Mouse (Mus musculus): ENCODE measurements around the gene Myh15. TPM values are rescaled to one million over a fixed set of nuclear protein-coding genes. Genes with fewer than 3 reads are reported as not detected.

Gene Myh15
- total RNA-seq, 1 experiment: 0.04 TPM

- in situ Hi-C loops (cut with MboI; ENCODE audit: low sequenced_read_pairs in 2 of 2, unreplicated experiment in 2 of 2): no loop called here
- DNase-seq (ENCODE audit: low read depth, low spot score): no peak
- Histone ChIP-seq H3K27ac (ENCODE audit: insufficient read depth, low read depth, low read length, poor library complexity, severe bottlenecking) (no peak overlapping the region; the same call in 1 of the 2 replicates), H3K4me1 (ENCODE audit: control insufficient read depth in 2 of 2, insufficient read depth in 2 of 2, low read length in 2 of 2, poor library complexity in 1 of 2) (no peaks in the 10 kb centered on the region), H3K9me3 (ENCODE audit: control insufficient read depth, insufficient read depth, low read depth, low read length) (no peaks in the 10 kb centered on the region), H3K36me3 (ENCODE audit: control insufficient read depth, insufficient read depth, low read length, poor library complexity, severe bottlenecking) (no peaks in the 10 kb centered on the region), H3K9ac (ENCODE audit: insufficient read depth, low read depth, low read length, poor library complexity, severe bottlenecking) (no peak overlapping the region), H3K4me3 (ENCODE audit: insufficient read depth in 1 of 2, low read depth in 1 of 2, low read length in 2 of 2, poor library complexity in 1 of 2, severe bottlenecking in 1 of 2) (no peak overlapping the region)
- no peak for TF ChIP-seq ZNF384 (IDR thresholded peaks at IDR 0.05; ENCODE audit: low read depth, low read length)
- no peak for TF ChIP-seq HCFC1 (IDR thresholded peaks at IDR 0.05; ENCODE audit: borderline replicate concordance, insufficient read depth, low read length)
- TF ChIP-seq MAFK (IDR thresholded peaks at IDR 0.05; ENCODE audit: insufficient read depth, low read depth, low read length): no peak
- TF ChIP-seq CHD2 (IDR thresholded peaks at IDR 0.05; ENCODE audit: low read depth, low read length): no peak
- no peak for TF ChIP-seq ZC3H11A (IDR thresholded peaks at IDR 0.05; ENCODE audit: borderline replicate concordance, low read depth, low read length)
Measured at GRCm38 (mm10) chr16:49167325-49167724, 110.0 kb downstream of the Myh15 start.

DNA sequence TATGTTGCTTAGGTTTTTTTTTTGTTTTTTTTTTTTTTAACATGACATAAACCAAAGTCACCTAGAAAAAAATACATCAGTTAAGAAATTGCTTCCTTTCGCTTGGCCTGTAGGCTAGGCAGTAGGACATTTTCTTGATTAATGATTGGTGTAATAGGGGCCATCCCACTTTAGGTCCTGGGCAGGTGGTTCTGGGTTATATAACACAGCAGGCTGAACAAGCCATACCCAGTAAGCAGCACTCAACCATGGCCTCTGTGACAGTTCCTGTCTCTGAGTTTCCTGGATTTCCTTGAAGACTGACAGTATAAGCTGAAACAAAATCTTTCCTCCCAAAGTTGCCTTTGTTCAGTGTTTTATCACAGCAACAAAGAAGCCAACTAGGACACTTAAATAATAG lies 117.8 kb downstream of the Myh15 start:
- in situ Hi-C loops (cut with MboI; ENCODE audit: low sequenced_read_pairs in 2 of 2, unreplicated experiment in 2 of 2): no loop called here
- TF ChIP-seq ZC3H11A (IDR thresholded peaks at IDR 0.05; ENCODE audit: borderline replicate concordance, low read depth, low read length) (no peak), ZNF384 (IDR thresholded peaks at IDR 0.05; ENCODE audit: low read depth, low read length) (no peak), CHD2 (IDR thresholded peaks at IDR 0.05; ENCODE audit: low read depth, low read length) (no peak), MAFK (IDR thresholded peaks at IDR 0.05; ENCODE audit: insufficient read depth, low read depth, low read length) (no peak), HCFC1 (IDR thresholded peaks at IDR 0.05; ENCODE audit: borderline replicate concordance, insufficient read depth, low read length) (no peak)

GRCm38 (mm10) chr16:49175729-49176395 lies 118.6 kb downstream of the Myh15 start:
- in situ Hi-C loops (cut with MboI; ENCODE audit: low sequenced_read_pairs in 2 of 2, unreplicated experiment in 2 of 2): no loop called here
- Histone ChIP-seq H3K4me3 (ENCODE audit: insufficient read depth in 1 of 2, low read depth in 1 of 2, low read length in 2 of 2, poor library complexity in 1 of 2, severe bottlenecking in 1 of 2) (no peak overlapping the region), H3K9me3 (ENCODE audit: control insufficient read depth, insufficient read depth, low read depth, low read length) (peaks cover 2% of the 10 kb centered on the region; the same call in 1 of the 2 replicates), H3K4me1 (ENCODE audit: control insufficient read depth in 2 of 2, insufficient read depth in 2 of 2, low read length in 2 of 2, poor library complexity in 1 of 2) (no peaks in the 10 kb centered on the region), H3K27ac (ENCODE audit: insufficient read depth, low read depth, low read length, poor library complexity, severe bottlenecking) (no peak overlapping the region), H3K36me3 (ENCODE audit: control insufficient read depth, insufficient read depth, low read length, poor library complexity, severe bottlenecking) (no peaks in the 10 kb centered on the region), H3K9ac (ENCODE audit: insufficient read depth, low read depth, low read length, poor library complexity, severe bottlenecking) (no peak overlapping the region)
- no peak for DNase-seq (ENCODE audit: low read depth, low spot score)
- no peak for TF ChIP-seq MAFK (IDR thresholded peaks at IDR 0.05; ENCODE audit: insufficient read depth, low read depth, low read length)
- no peak for TF ChIP-seq HCFC1 (IDR thresholded peaks at IDR 0.05; ENCODE audit: borderline replicate concordance, insufficient read depth, low read length)
- TF ChIP-seq ZC3H11A (IDR thresholded peaks at IDR 0.05; ENCODE audit: borderline replicate concordance, low read depth, low read length): no peak
- no peak for TF ChIP-seq ZNF384 (IDR thresholded peaks at IDR 0.05; ENCODE audit: low read depth, low read length)
- no peak for TF ChIP-seq CHD2 (IDR thresholded peaks at IDR 0.05; ENCODE audit: low read depth, low read length)

More for the DNA sequence above, 117.8 kb downstream of the Myh15 start:
- H3K9me3 ChIP-seq (ENCODE audit: control insufficient read depth, insufficient read depth, low read depth, low read length): peaks cover 2% of the 10 kb centered on the region; the same call in 1 of the 2 replicates
- no peak overlapping the region for H3K4me3 ChIP-seq (ENCODE audit: insufficient read depth in 1 of 2, low read depth in 1 of 2, low read length in 2 of 2, poor library complexity in 1 of 2, severe bottlenecking in 1 of 2)
- H3K36me3 ChIP-seq (ENCODE audit: control insufficient read depth, insufficient read depth, low read length, poor library complexity, severe bottlenecking): no peaks in the 10 kb centered on the region
- H3K27ac ChIP-seq (ENCODE audit: insufficient read depth, low read depth, low read length, poor library complexity, severe bottlenecking): no peak overlapping the region
- no peak for DNase-seq (ENCODE audit: low read depth, low spot score)
- H3K9ac ChIP-seq (ENCODE audit: insufficient read depth, low read depth, low read length, poor library complexity, severe bottlenecking): no peak overlapping the region
- H3K4me1 ChIP-seq (ENCODE audit: control insufficient read depth in 2 of 2, insufficient read depth in 2 of 2, low read length in 2 of 2, poor library complexity in 1 of 2): no peaks in the 10 kb centered on the region

GRCm38 (mm10) chr16:49193521-49193920 lies 136.2 kb downstream of the Myh15 start:
- in situ Hi-C loops (cut with MboI; ENCODE audit: low sequenced_read_pairs in 2 of 2, unreplicated experiment in 2 of 2): no loop called here
- TF ChIP-seq ZC3H11A (IDR thresholded peaks at IDR 0.05; ENCODE audit: borderline replicate concordance, low read depth, low read length) (no peak), ZNF384 (IDR thresholded peaks at IDR 0.05; ENCODE audit: low read depth, low read length) (no peak), HCFC1 (IDR thresholded peaks at IDR 0.05; ENCODE audit: borderline replicate concordance, insufficient read depth, low read length) (no peak), MAFK (IDR thresholded peaks at IDR 0.05; ENCODE audit: insufficient read depth, low read depth, low read length) (no peak), CHD2 (IDR thresholded peaks at IDR 0.05; ENCODE audit: low read depth, low read length) (no peak)
- 0 out of 4 replicates have a peak, but pooled peaks cover 0 to 1% of the 10 kb centered on the region in 2 experiments for H3K4me1 ChIP-seq (ENCODE audit: control insufficient read depth in 2 of 2, insufficient read depth in 2 of 2, low read length in 2 of 2, poor library complexity in 1 of 2)
- DNase-seq (ENCODE audit: low read depth, low spot score): no peak
- no peaks in the 10 kb centered on the region for H3K36me3 ChIP-seq (ENCODE audit: control insufficient read depth, insufficient read depth, low read length, poor library complexity, severe bottlenecking)
- no peak overlapping the region for H3K27ac ChIP-seq (ENCODE audit: insufficient read depth, low read depth, low read length, poor library complexity, severe bottlenecking)
- no peaks in the 10 kb centered on the region for H3K9me3 ChIP-seq (ENCODE audit: control insufficient read depth, insufficient read depth, low read depth, low read length)
- no peak overlapping the region for H3K4me3 ChIP-seq (ENCODE audit: insufficient read depth in 1 of 2, low read depth in 1 of 2, low read length in 2 of 2, poor library complexity in 1 of 2, severe bottlenecking in 1 of 2)
- no peak overlapping the region for H3K9ac ChIP-seq (ENCODE audit: insufficient read depth, low read depth, low read length, poor library complexity, severe bottlenecking)

Data from ES-E14 (cell line).